Mouse (Mus musculus) neural tube, embryonic 11.5 days (tissue): ENCODE data around the gene Nfib. TPM values are rescaled to one million over a fixed set of nuclear protein-coding genes. Genes with fewer than 3 reads are reported as not detected.

Experiments used
- ATAC-seq: fragments of 200-750 bp; cut with Nextera tagmentation; 2 replicates; pipeline ENCODE4 v1.8.0; 2017; ENCODE audit warnings: moderate number of reproducible peaks, mild to moderate bottlenecking, moderate TSS enrichment, moderate library complexity; ENCODE audit not compliant: insufficient read depth, low FRiP score, low TSS enrichment
- DNase-seq: peaks from one replicate; pipeline ENCODE4 v3.0.0-alpha.2; 2015; ENCODE audit warnings: low spot score
- H3K27ac ChIP-seq: fragments of 300-500 bp; sonication (generic); 2 replicates; pipeline ENCODE4 v1.5.1; 2014; ENCODE audit warnings: low read depth, mild to moderate bottlenecking, low read length
- H3K27me3 ChIP-seq: fragments of 300-500 bp; sonication (generic); 2 replicates; pipeline ENCODE4 v1.6.1; 2014; ENCODE audit warnings: mild to moderate bottlenecking, low read length, mixed read lengths; ENCODE audit not compliant: control insufficient read depth, insufficient read depth
- H3K36me3 ChIP-seq: fragments of 300-500 bp; sonication (generic); 2 replicates; pipeline ENCODE4 v1.6.1; 2014; ENCODE audit warnings: mild to moderate bottlenecking, low read length, moderate library complexity, mixed read lengths; ENCODE audit not compliant: control insufficient read depth, insufficient read depth
- H3K4me1 ChIP-seq: fragments of 300-500 bp; sonication (generic); 2 replicates; pipeline ENCODE4 v1.6.1; 2014; ENCODE audit warnings: low read length, mixed read lengths; ENCODE audit not compliant: control insufficient read depth, insufficient read depth
- H3K4me2 ChIP-seq: fragments of 300-500 bp; sonication (generic); 2 replicates; pipeline ENCODE4 v1.6.1; 2014; ENCODE audit warnings: low read depth, mild to moderate bottlenecking, moderate library complexity
- H3K4me3 ChIP-seq: fragments of 300-500 bp; sonication (generic); 2 replicates; pipeline ENCODE4 v1.5.1; 2014; ENCODE audit warnings: low read depth, low read length
- H3K9ac ChIP-seq: fragments of 300-500 bp; sonication (generic); 2 replicates; pipeline ENCODE4 v1.6.1; 2014; ENCODE audit warnings: mild to moderate bottlenecking, low read length
- H3K9me3 ChIP-seq: fragments of 300-500 bp; sonication (generic); 2 replicates; pipeline ENCODE4 v1.6.1; 2016; ENCODE audit warnings: low read length; ENCODE audit not compliant: control insufficient read depth
- WGBS: fragments of 180-500 bp; shearing (Covaris S2); extraction: QIAGEN DNeasy Blood & Tissue Kit; methylation state at CpG from one replicate; pipeline ENCODE4 v1.1.7; 2014; 5-methylcytosine and 5-hydroxymethylcytosine counted together
- polyA plus RNA-seq: library from polyadenylated mRNA; unstranded; fragments of >200 nt; fragmentation: Nextera tagmentation; extraction: Ambion mirVana; gene quantifications from 2 replicates; pipeline ENCODE4 v1.2.1, GENCODE M21; 2014

The Nfib gene
- polyA plus RNA-seq, 1 experiment from 2014 or later = 29.1 TPM

DNA sequence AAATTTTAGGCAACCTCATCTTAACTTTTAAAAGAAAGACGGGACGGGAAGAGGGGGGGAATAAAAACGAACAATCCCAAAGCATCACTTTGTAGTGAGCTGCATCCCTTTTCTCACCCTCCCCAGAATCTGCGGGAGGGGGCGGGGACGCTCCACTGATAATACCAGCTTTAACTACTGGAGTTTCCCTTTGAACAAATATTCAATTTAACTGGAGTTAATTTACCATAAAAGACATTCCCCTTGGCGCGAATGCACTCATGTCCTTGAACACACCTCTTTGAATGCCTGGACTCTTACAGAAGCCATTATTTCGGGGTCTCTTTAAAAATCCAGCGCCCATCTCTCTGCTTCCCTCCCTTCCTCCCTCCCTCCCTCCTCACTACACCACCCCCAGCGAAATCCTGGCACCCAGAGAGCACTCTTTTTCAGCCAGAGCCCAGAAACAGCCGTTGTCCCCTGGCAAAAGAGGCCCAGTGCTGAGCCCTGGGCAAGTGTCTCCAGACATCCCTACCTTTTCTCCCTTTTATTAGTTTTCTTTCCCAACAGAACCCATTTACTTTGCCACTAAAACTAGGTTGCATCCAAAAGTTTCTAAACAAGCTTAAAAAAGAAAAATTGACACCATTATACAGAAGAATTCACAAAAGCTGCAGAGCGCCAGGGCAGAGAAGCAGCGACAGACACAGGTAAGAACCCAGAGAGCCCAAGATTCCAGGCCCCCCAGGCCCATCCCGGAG lies 197.8 kb downstream of the Nfib start:
- DNase-seq = peak; percentile 27
- H3K4me1 ChIP-seq = peaks cover 48% of the 10 kb centered on the region
- WGBS = 4% methylated on average over 15 of the region's 15 CpGs

DNA sequence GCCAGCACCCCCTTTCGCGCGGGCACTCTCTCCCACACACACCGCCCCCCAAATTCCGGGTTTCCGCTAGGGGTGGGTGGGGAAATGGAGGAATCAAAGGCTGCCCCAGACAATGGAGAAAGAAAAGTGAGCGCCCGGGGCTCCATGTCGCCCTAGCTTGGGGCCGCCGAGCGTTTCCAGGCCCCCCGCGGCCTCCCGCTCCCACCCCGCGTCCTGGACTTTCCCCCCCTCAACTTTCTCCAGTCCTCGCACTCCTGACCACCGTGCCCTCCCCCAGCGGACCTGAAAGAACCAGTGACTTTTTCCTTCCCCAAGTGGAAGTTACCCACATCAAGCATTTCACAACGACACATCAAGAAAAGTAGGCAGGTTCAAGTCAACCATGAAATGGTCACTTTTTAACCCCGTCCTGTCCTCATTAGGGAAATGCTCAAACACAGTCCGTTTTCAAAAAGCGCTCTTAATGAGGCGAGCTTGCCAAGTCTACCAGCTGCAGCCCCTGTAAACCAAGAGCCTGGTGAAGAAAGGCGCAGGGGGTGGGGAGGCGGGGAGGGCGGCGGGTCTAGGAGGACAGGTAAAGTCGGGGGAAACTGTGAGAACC lies 198.7 kb downstream of the Nfib start:
- peak overlapping the region; percentile 93 for H3K4me2 ChIP-seq
- ATAC-seq (peak; percentile 62), DNase-seq (peak; percentile 82)
- under 1% methylated on average over 30 of the region's 30 CpGs for WGBS
- peak overlapping the region; percentile 85 for H3K4me3 ChIP-seq
- peaks cover 42% of the 10 kb centered on the region for H3K4me1 ChIP-seq
- no peaks in the 10 kb centered on the region for H3K9me3 ChIP-seq
- H3K36me3 ChIP-seq = no peaks in the 10 kb centered on the region
- peak overlapping the region; percentile 93 for H3K9ac ChIP-seq
- peak overlapping the region; percentile 98 for H3K27ac ChIP-seq
- no peaks in the 10 kb centered on the region for H3K27me3 ChIP-seq

More for the DNA sequence above, 197.8 kb downstream of the Nfib start:
- Histone ChIP-seq H3K4me2 (peak overlapping the region; percentile 93), H3K4me3 (peak overlapping the region; percentile 85), H3K9me3 (no peaks in the 10 kb centered on the region), H3K27me3 (no peaks in the 10 kb centered on the region), H3K9ac (peak overlapping the region; percentile 93), H3K36me3 (no peaks in the 10 kb centered on the region), H3K27ac (peak overlapping the region; percentile 98)
- ATAC-seq = no peak

DNA sequence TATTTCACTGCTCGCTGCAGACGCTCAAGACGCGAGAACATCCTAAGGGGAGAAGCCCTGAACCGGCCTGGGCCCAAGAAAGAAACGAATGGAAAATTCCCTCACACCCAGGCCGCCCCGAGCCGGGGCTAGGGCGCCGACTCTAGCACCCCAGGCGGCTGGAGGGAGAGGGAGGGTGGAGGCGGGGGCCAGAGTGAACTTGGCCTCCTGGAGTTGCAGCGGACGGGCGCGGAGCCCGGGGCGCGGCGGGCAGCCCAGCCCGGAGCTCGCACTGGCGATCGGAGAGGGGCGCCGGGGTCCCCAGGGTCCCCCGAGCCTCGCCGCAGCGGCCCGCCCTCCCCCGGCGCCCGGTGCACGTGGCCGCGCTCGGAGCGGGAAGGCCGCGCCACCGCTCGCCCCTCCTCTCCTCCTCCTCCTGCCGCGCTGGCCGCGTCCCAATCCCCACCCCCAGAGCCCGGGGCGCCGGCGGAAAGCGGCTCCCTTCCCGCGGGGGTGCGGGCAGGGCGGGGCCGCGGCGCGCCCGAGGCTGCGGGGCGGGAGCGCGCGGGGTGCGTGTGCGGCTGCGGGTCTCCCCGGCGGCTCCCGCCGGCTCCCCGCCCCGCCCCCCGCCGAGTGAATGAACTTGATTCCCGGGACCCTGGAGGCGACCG lies 199.3 kb downstream of the Nfib start:
- Histone ChIP-seq H3K4me1 (peaks cover 38% of the 10 kb centered on the region), H3K27me3 (no peaks in the 10 kb centered on the region), H3K4me2 (peak overlapping the region; percentile 93), H3K9ac (peak overlapping the region; percentile 93), H3K36me3 (no peaks in the 10 kb centered on the region), H3K27ac (peak overlapping the region; percentile 98), H3K9me3 (no peaks in the 10 kb centered on the region), H3K4me3 (peak overlapping the region; percentile 85)
- peak; percentile 71 for ATAC-seq
- peak; percentile 86 for DNase-seq
- 0% methylated on average over 21 of the region's 81 CpGs for WGBS

DNA sequence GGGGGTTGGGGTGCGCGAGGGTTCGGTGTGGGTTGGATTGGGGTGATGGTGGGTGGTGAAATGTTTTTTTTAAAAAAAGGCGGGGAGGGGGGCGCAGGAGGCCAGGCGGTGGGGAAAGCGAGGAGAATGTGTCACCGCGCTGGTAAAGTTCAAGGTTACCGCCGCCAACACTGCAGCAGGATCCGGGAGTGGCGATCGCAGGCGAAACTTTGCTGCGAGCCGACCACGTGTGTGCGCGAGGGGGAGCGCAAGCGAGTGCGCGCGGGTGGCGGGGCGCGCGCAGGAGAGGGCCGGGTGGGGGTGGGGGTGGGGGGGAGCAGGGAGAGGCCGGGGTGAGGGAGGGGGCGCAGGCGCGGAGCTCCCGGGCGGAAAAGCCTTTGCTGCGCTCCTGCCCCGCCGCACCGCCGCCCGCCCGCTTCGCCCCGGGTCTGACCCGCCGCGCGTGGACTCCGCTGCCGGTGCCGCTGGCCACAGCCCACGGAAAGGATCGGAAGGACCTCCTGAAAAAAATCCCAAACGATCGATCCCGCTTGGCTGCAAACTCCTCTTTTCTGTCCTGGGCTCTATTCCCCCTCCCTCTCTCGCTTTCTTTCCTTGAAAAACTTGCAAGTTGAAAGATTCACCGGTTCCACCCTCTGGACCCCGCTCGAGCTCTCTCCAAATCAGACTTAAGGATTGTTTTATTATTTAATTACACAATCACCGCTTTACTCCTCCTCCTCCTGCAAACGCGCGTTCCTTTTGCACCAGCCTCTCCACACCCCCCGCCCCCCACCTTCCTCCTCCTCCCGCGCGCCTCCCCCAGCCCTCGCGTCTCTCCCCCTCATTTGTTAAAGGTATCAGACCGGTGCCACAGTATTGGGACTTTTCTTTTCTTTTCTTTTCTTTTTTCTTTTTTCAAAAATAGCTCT lies 200.2 kb downstream of the Nfib start:
- ATAC-seq (peak; percentile 39; the same call in 1 of the 2 replicates), DNase-seq (peak; percentile 85)
- no peaks in the 10 kb centered on the region for H3K9me3 ChIP-seq

DNA sequence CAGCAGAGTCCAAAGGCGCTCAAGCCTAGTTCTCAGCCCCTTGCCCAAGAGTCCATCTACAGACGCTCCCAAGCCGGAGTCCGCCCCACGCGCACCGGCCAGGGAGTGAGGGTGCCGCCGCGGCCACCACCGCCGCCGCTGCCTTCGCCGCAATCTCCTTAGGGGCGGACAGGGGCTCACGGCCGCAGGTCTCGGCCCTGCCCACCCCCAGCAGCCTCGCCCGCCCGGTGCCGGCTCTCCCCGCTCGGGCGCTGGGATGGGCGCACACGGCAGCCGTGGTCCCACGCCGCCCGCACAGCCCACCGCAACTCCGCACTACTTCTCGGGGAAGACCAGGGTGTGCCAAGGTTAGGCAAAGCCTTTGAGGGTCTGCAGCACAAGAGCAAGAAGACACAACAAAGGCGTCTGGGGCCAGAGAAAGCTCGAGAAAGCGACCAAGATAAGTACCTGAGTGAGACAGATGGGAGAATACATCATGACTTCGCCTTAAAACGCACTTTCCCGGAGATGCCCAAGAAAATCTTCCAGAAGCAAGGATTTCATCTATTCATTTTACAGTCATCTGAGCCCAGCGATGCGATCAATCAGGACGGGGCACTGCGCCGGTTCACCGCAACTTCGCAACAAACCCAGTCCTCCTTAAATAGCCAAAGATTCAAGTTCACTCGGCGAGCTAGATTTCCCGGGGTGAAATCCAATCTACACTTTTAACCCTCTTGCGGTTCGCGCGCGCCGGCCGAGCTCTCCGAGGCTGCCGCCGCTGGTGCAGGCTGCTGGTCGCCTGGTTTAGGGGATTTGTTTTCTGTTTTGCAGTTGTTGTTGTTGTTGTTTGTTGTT lies 201.0 kb downstream of the Nfib start:
- no peaks in the 10 kb centered on the region for H3K36me3 ChIP-seq
- H3K4me3 ChIP-seq = peak overlapping the region; percentile 85
- peaks cover 29% of the 10 kb centered on the region; the same call in 1 of the 2 replicates for H3K4me1 ChIP-seq
- H3K4me2 ChIP-seq = peak overlapping the region; percentile 93
- H3K27me3 ChIP-seq = no peaks in the 10 kb centered on the region
- under 1% methylated on average over 57 of the region's 62 CpGs for whole genome bisulfite sequencing
- no peaks in the 10 kb centered on the region for H3K9me3 ChIP-seq
- no peak; the same call in 1 of the 2 replicates for ATAC-seq
- peak overlapping the region; percentile 98 for H3K27ac ChIP-seq
- DNase-seq = peak; percentile 61
- peak overlapping the region; percentile 93 for H3K9ac ChIP-seq

More for the DNA sequence above, 200.2 kb downstream of the Nfib start:
- Histone ChIP-seq H3K36me3 (no peaks in the 10 kb centered on the region), H3K4me3 (peak overlapping the region; percentile 85), H3K27me3 (no peaks in the 10 kb centered on the region), H3K9ac (peak overlapping the region; percentile 93), H3K4me2 (peak overlapping the region; percentile 93), H3K4me1 (peaks cover 35% of the 10 kb centered on the region), H3K27ac (peak overlapping the region; percentile 98)
- under 1% methylated on average over 41 of the region's 72 CpGs for WGBS

DNA sequence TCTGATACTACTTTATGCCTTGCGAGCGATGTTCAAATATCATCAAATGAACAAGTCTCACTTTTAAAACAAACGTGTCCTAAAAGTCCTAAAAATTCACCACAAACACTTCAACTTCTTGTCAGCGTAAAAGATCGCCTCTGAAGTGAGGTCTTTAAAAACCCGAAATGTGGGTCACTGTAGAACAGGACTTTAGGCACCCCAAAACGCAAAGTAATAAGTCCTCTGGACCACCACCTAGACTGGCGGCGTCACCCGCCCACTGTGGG lies 201.6 kb downstream of the Nfib start:
- DNase-seq = no peak
- H3K36me3 ChIP-seq = no peaks in the 10 kb centered on the region
- peak overlapping the region; percentile 85 for H3K4me3 ChIP-seq
- no peak for ATAC-seq
- peaks cover 24% of the 10 kb centered on the region; the same call in 1 of the 2 replicates for H3K4me1 ChIP-seq
- H3K27ac ChIP-seq = peak overlapping the region; percentile 98
- H3K9ac ChIP-seq = peak overlapping the region; percentile 93
- peak overlapping the region; percentile 93 for H3K4me2 ChIP-seq
- H3K27me3 ChIP-seq = no peaks in the 10 kb centered on the region
- no peaks in the 10 kb centered on the region for H3K9me3 ChIP-seq
- 2% methylated on average over 10 of the region's 10 CpGs for WGBS

DNA sequence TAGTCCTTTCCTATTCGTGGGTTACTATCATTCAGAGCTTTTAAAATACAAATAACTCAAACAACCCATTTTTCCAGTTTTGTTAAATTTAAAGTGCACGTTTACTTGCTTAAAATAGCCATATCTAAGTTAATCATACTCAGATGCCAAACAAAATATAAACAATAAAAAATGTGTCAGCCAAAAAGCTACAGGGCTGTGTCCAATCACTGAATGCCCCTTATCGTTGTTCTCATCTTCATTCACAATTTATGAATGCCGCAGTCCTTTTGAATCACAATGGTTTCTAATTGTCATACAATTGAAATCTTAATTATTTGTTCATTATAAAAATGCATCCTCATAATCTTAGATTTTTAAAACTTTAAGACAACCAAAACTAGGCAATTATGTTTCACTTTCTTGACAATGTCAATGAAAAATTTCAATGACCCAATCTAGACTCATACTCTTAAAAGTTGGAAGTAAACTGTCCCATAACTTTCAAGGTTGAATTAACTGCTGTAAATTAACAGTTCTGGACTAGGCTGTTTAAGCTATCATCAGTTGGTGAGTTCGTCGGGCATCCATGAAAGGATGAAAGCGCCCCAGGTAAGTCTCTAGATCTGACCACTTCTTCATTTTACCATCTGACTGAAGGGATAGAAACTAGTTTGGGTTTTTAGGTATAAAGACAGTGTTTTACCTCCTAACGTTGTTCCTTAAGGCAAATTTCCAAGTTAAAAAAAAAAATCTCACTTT lies 202.1 kb downstream of the Nfib start:
- H3K4me3 ChIP-seq = peak overlapping the region; percentile 85
- ATAC-seq = no peak
- 28% methylated on average over 8 of the region's 8 CpGs for WGBS
- no peaks in the 10 kb centered on the region for H3K9me3 ChIP-seq
- no peak overlapping the region for H3K27ac ChIP-seq
- H3K27me3 ChIP-seq = no peaks in the 10 kb centered on the region
- no peaks in the 10 kb centered on the region for H3K36me3 ChIP-seq
- peak overlapping the region; percentile 93 for H3K9ac ChIP-seq
- H3K4me2 ChIP-seq = peak overlapping the region; percentile 93
- H3K4me1 ChIP-seq = peaks cover 19% of the 10 kb centered on the region; the same call in 1 of the 2 replicates
- no peak for DNase-seq
